Mouse (Mus musculus): ENCODE measurements at regions not wholly inside any gene's neighbourhood (a gene's known extent, or its start where the extent isn't known, plus 50 kb on each side); places are given as distances from the start of the nearest gene placed in this dataset.
"Not testable (repeated sequence)": the region's sequence is repeated elsewhere in the genome, so short reads cannot be mapped to it uniquely, and the experiment has no call there.

DNA sequence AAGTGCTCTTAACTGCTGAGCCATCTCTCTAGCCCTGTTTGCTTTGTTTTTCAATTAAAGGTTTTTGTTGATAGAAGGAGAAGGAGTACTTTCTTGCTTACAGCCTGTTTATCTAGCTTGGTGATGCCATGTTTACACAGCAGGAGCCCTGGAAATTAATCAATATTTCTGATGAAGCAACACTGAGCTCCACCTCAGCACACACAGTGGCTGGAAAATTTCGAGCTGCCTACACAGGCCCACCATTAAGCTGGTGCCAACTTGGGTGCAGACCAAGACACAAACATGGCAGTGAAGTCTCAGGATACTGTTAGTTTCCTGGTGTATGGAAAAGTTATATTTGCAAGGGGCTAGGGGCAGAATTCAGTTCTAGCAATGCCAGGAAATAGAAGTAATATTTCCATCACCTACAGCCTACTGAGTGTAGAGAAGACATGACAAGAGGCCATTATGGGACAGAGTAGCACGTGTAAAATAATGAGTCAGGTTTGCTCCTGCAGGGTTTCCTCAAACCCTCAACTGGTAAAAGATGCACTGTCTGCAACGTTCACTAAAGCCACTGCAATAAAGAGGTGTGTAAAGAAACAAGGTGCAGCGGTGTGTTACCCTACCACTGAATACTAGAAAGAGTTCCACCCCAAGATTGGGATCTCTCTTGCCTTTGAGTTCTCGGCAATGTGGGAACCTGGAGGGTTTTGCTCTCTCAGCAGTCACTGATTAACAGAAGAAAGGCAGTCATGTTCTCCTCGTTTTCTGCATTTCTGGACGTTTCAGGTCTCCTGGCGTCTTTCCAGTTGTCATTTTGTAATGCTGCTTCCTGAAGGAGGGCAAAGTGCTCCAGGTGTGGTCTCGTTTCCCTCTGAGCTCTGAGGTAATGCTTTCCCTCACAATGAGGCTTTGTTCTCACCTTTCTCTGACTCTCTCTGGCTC is 108.8 kb upstream of the Fhl2 start:
- DNase-seq (ENCODE audit: low spot score) = no peak

DNA sequence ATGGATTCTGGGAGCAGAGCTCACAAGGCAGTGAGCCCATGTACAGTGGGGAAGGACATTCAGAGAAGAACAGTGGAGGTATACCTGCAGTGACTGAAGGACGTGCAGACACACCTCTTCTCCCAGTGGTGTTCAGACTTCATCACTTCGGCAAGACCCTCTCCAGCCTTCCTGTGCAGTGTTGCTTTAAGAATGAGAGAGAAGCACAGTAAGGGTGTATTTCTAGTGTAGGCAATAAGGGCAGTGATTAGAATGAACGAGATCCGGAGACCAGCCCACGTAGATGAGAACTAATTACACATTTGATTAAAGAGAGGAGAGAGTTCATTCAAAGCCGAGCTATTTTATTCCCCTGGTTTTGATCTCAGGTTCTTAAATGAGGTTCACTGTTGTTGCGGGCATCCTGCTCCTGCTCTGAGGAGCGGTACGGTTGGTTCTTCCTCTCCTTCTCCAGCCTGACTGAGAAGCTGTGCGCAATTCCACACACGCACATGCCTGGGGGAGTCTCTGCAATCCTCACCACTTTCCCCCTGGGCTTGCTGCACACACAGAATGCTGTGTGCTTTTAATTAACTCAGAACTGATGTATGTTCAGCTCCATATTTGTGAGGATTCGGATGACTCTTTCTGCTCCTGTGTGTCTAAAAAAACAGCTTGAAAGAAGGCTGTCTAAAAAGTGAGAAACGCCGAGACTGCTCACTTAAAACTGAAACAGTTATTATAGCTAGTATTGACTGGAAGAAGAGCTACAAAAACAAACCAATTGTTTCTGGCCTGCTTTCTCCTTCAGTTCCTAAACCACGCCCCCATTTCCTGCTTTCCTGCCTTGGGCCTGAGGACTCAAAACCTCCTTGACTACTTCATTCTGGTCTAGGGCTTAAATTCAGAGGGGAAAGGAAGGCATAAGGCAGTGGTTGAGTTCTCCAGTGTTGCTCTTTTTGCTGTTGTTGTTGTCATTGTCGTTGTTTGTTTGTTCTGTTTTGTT is 114.2 kb upstream of the Fhl2 start:
- no peak for DNase-seq (ENCODE audit: low spot score)

- not testable (repeated sequence) for DNase-seq (ENCODE audit: low spot score)
Observed at GRCm38 (mm10) chr1:43316331-43316730, 119.5 kb upstream of the Fhl2 start.

DNA sequence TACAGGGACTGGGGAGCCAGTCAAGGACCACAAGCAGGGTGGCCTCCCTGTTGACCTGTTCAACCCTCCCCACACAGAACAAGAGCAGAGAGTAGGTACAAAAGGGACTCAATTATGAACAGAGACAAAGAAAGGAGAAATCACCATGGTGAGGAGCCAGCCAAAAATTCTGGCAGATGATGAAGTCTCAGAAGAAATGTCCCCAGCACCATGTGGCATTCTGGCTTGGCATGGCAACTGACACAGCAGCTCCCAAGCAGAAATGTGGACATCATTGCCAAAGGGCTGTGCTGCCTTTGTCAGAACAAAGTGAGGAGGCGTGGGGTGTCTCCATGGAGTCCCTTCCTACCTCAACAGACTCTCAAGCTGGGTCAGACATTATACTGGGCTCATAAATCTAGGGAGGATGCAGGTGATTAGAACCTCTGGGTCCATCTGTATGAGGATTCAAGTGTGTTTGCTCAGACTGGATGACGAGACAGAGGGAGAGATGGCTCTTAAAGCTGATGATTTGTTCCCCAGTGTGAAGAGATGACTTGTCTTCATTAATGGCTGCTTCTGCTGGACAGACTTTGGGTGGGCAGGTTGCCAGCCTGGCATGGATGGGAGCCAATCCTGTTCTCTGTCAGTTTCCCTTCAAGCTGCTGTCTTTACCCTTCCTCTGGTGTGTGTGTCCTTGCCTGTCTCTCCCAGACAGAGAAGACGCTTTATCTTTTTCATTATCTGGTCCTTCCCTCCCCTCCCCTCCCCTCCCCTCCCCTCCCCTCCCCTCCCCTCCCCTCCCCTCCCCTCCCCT is 120.5 kb upstream of the Fhl2 start:
- DNase-seq (ENCODE audit: low spot score) = no peak

DNA sequence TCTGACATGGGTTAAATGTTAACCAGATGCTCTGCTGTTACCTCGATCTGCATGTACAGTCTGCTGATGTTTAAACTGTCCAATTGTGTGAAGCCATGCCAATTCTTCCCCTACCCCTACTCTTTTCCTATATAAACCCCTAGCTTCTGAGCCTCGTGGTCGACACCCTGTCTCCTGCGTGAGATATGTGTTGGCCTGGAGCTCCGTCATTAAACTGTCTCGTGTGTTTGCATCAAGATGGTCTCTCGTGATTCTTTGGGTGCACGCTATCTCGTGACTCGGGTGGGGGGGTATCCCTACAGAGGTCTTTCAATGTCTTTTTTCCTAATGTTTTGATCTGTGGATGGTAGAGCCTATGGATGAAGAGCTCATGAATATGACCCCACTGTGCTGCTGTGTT is 110.9 kb upstream of the Nck2 start:
- not testable (repeated sequence) for DNase-seq (ENCODE audit: low spot score)

DNA sequence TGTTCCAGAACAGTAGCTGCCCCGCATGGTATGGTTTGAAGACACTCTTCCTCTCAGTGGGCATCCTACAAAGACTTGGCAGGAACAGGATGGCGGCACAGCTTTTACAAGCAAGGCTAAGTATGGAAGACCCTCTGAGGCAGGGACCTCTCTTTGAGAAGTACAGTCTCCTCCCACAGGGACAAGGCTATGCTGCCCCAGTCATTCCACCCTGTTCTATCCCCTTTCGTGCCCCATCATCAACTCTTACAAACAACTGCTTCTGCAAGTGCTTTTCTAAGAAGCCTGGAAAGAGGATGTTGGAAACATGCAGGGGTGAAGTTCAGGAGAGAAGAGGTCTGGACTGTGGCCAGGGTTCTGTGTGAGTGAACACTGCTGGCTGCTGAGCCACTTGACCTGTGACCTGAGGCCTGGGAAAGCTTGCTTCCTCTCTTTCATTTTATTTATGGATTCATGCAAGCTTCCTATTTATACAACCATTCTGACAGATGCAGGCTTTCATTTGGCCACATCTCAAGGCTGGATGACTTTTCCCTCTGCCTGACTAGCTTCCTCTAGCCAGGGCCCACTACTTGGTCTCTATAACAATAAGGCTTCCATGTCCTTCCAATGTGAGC is 107.1 kb upstream of the Nck2 start:
- DNase-seq (ENCODE audit: low spot score) = no peak

DNA sequence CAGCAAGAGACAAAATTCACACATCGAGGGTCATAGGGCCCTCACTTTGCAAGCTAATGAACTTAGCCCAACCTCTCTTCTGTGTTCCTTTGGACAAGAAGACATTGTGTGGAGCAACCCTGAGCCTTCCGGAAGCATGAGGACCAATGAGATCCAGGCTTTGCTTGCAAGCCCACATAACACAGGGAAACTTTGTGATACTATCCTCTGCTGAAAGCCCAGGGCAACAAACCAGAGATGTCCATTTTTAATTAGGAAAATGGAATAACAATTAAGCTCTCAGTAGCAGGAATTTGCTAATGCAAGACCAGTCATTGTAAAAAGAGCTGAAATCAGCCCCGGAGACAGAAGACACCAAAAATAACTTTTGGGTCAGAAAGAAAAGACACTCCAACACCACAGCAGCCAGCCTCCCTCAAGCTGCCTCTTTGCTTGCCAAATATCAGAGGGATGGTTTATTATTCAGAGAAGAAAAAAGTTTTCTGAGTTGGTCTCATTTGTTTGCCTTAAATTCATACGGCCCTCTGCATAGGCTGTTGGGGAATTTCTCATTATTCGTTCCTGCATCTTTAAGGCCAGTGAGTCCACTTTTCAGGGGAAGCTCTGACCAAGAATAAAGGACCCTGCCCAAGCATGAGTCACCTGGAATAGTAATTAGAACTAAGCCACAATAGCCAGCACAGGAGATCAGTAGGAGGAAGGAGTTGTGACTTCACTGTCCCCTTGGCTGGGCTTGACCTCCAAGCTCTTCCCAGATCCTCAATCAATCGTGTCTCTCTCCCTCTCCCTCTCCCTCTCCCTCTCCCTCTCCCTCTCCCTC is 106.1 kb upstream of the Nck2 start:
- no peak for DNase-seq (ENCODE audit: low spot score)

DNA sequence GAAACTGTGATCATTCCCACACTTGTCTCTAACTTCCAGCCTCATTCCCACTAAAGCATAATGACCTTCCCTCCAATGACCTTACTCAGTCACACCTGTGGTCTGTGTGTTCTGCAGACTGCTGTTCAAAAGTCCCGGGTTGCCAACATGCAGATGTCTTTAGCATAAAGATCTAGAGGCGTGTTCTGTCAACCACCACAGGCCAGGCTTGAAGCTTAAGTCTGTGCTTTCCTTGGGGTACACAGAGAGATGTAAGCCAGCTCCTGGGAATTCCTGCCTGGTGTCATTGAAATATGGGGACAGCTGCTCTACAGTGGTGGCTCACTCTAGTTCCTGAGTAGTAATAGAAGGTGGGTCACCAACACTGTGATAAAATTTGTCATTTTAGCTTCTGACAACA is 101.5 kb upstream of the Nck2 start:
- no peak for DNase-seq (ENCODE audit: low spot score)

GRCm38 (mm10) chr1:43343410-43343809 is 101.0 kb upstream of the Nck2 start:
- DNase-seq (ENCODE audit: low spot score) = no peak

DNA sequence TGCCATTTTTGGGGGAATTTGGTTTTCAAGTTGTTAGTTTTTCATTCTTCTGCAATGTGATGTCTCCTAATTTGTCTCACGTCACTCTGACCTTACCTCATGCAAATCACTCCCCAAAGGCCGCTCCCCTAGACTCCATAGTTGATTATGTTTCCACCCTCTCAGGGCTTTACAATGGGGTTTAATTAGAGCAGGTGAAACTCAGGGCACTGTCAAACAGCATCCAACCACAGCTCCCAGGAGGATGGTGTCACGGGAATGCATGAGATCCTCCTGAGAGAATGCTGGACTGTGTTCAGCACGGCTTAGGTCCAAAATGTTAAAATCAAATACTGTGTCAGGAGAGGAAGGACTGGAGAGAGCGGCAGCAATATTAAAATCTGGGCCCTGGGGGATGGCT is 100.4 kb upstream of the Nck2 start:
- no peak for DNase-seq (ENCODE audit: low spot score)

DNA sequence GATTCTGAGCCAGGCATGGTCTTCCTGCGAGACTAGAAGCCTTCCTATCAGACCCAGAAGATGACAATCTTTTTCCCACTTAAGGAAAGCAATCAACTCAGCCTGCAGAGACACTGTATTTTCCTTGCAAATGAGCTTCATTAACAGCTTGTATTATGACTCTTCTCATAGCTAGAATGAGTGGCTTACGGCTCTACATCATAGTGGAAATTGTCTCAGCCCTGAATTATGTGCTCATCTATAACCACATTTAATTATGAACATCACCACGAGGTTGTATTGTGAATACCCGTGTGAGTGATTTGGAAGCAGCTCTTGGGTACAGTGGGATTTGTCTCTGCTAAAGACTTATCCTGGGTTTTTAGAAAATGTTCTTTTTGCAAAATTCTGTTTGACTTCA is 97.2 kb upstream of the Nck2 start:
- DNase-seq (ENCODE audit: low spot score) = no peak

- DNase-seq (ENCODE audit: low spot score) = no peak
Observed at GRCm38 (mm10) chr1:43349966-43350365, 94.4 kb upstream of the Nck2 start.

GRCm38 (mm10) chr1:43358191-43358590 is 86.2 kb upstream of the Nck2 start:
- DNase-seq (ENCODE audit: low spot score) = peak; percentile 8

DNA sequence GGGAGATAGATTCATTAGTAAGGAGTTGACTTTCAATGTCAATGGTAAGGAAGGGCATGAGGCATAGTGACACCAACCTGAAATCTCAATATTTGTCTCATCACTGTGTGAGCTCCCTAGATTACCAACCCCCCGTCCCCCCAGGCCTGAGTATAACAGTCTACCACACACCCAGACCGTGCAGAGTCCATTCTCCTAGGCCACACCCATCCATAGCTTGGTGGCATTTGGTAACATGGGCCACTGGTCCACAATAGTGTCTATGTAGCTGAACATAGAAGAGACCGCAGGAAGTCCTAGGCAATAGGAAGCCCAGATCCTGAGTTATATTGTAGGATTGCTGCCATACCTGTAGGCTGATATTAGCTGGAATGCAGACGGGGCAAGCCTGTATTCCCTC is 84.7 kb upstream of the Nck2 start:
- no peak for DNase-seq (ENCODE audit: low spot score)

- no peak for DNase-seq (ENCODE audit: low spot score)
Observed at GRCm38 (mm10) chr1:43360291-43360690, 84.1 kb upstream of the Nck2 start.

DNA sequence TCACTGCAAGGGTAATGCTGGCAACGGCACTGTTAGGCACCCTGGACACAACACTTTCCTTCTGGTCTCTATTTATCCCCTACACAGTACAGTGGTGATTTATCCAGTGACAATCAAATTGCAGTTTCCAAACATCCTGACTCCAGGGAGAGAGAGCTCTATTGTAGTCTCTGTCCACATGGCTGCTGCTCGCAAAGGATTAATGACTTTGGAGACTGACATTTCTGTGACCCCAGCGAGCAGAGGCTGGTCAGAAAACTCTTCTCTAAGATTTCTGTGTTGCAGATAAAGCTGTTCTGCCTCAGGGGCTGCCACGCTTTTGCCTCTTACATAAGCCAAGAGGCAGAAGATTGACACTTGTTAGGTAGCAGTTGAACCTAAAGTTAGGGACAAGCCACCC is 83.6 kb upstream of the Nck2 start:
- DNase-seq (ENCODE audit: low spot score) = no peak

DNA sequence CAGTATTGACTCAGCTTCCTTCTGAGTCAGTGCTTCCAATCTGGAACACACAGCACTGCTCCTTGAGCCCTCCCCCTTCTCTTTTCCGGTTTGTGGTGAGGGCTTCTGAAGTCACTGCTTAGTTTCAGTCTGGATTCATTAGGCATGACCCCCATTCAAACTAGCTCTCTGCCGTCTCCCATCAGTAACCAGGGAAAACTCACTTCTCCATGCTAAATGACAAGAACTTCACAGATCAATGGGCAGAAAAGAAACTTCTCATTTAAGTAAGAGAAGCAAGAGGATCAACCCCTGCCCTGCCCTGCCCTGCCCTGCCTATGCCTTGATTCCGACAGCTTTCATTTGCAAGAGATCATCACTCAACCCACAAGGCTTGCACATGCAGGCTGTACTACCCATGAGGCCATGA is 82.9 kb upstream of the Nck2 start:
- no peak for DNase-seq (ENCODE audit: low spot score)

DNA sequence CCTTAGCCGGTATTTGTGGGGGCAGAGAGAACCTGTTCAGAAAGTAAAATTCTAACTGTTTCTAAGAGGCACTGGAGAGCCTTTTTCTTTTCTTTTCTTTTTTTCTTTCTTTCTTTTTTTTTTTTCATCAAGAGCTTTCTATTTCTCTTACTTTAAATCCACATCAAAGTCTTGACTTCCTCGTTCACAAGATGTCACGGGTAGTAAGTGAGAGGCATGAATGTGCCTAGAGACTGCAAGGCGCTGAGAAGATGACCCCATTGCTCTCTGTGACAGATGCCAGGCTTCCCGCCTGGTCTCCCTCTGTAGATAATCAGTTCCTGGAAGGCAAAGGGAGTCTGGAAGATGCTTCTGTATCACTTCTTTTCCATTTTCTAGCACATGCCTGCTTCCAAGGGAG is 82.2 kb upstream of the Nck2 start:
- no peak for DNase-seq (ENCODE audit: low spot score)

DNA sequence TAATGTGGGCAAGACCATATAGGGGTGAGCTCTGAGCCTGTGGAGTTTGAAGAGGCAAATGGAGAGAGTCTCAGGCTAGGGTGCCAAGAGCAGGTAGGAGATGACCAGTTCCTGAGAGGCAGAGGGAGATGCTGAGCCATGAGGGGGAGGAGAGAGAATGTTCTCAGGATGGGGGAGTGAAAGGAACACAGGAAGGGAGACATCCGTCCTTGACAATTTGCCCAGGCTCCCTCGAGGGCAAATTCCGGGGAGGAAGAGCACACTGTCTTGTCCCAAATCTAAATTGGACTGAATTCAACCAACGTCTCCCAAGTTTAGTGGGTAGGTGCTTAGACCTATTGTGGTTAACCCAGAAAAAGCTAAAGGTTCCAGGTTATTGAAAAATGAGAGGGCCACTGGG is 81.2 kb upstream of the Nck2 start:
- no peak for DNase-seq (ENCODE audit: low spot score)

GRCm38 (mm10) chr1:43366433-43366832 is 77.9 kb upstream of the Nck2 start:
- no peak for DNase-seq (ENCODE audit: low spot score)
